Mouse (Mus musculus) v-Abl transformed pro-B cells (cell line): ENCODE results near the gene Anxa5.

ENCODE experiments used
- in situ Hi-C, 2 experiments: fragments of 400-800 bp; cut with MboI; formaldehyde crosslinking; loops; one replicate each; pipeline ENCODE4 v1.15.1; 2025; ENCODE audit not compliant: unreplicated experiment in 2 of 2

Anxa5 gene

GRCm38 (mm10) chr3:36475532-36476087 is at the start of gene Anxa5, which contains the start of gene 1810062G17Rik:
TSS of gene Anxa5 (minus strand) at chr3:36475894.
TSS of gene 1810062G17Rik (plus strand) at chr3:36475937.
- in situ Hi-C loops: loop anchor here (25.0 kb wide), 2 partner anchors 513 to 788 kb away; no protein-coding TSS in a partner anchor

- in situ Hi-C loops: no loop called here
Observed at GRCm38 (mm10) chr3:36524466-36524865, 48.8 kb upstream of the Anxa5 start.

GRCm38 (mm10) chr3:36522137-36522536 is 46.4 kb upstream of the Anxa5 start:
- in situ Hi-C loops: no loop called here

- in situ Hi-C loops: no loop called here
Observed at GRCm38 (mm10) chr3:36521073-36522060, 45.7 kb upstream of the Anxa5 start, which contains the start of gene Gm11549. TSS of gene Gm11549 (minus strand) at chr3:36521813.

GRCm38 (mm10) chr3:36516196-36516595 is 40.5 kb upstream of the Anxa5 start:
- in situ Hi-C loops: no loop called here

- in situ Hi-C loops: no loop called here
Observed at GRCm38 (mm10) chr3:36511491-36511890, 35.8 kb upstream of the Anxa5 start.

GRCm38 (mm10) chr3:36505809-36506735 is 30.4 kb upstream of the Anxa5 start:
- in situ Hi-C loops: no loop called here

- in situ Hi-C loops: no loop called here
Observed at GRCm38 (mm10) chr3:36505306-36505705, 29.6 kb upstream of the Anxa5 start.

- in situ Hi-C loops: no loop called here
Observed at GRCm38 (mm10) chr3:36501546-36501945, 25.9 kb upstream of the Anxa5 start.

- in situ Hi-C loops: no loop called here
Observed at GRCm38 (mm10) chr3:36500976-36501375, 25.3 kb upstream of the Anxa5 start.

- in situ Hi-C loops: loop anchor here (5.0 to 25.0 kb wide), 4 partner anchors 317 to 812 kb away; no protein-coding TSS in a partner anchor
Observed at GRCm38 (mm10) chr3:36499418-36499817, 23.7 kb upstream of the Anxa5 start.

- in situ Hi-C loops: loop anchor here (5.0 to 25.0 kb wide), 4 partner anchors 316 to 811 kb away; no protein-coding TSS in a partner anchor
Observed at GRCm38 (mm10) chr3:36498224-36498623, 22.5 kb upstream of the Anxa5 start.

- in situ Hi-C loops: loop anchor here (5.0 to 25.0 kb wide), 4 partner anchors 314 to 809 kb away; no protein-coding TSS in a partner anchor
Observed at GRCm38 (mm10) chr3:36496746-36497145, 21.1 kb upstream of the Anxa5 start.

- in situ Hi-C loops: loop anchor here (5.0 to 25.0 kb wide), 4 partner anchors 314 to 809 kb away; no protein-coding TSS in a partner anchor
Observed at GRCm38 (mm10) chr3:36496273-36496672, 20.6 kb upstream of the Anxa5 start.

- in situ Hi-C loops: loop anchor here (5.0 to 25.0 kb wide), 4 partner anchors 313 to 808 kb away; no protein-coding TSS in a partner anchor
Observed at GRCm38 (mm10) chr3:36495436-36495835, 19.7 kb upstream of the Anxa5 start.

- in situ Hi-C loops: loop anchor here (5.0 to 25.0 kb wide), 6 partner anchors 42 to 807 kb away; no protein-coding TSS in a partner anchor
Observed at GRCm38 (mm10) chr3:36494613-36495012, 18.9 kb upstream of the Anxa5 start.

- in situ Hi-C loops: loop anchor here (5.0 to 25.0 kb wide), 5 partner anchors 41 to 806 kb away; no protein-coding TSS in a partner anchor
Observed at GRCm38 (mm10) chr3:36493641-36494283, 18.1 kb upstream of the Anxa5 start.

- in situ Hi-C loops: loop anchor here (5.0 to 25.0 kb wide), 5 partner anchors 41 to 806 kb away; no protein-coding TSS in a partner anchor
Observed at GRCm38 (mm10) chr3:36492716-36493391, 17.2 kb upstream of the Anxa5 start.

- in situ Hi-C loops: loop anchor here (5.0 to 25.0 kb wide), 5 partner anchors 39 to 804 kb away; no protein-coding TSS in a partner anchor
Observed at GRCm38 (mm10) chr3:36491535-36491934, 15.8 kb upstream of the Anxa5 start.
